Mouse (Mus musculus) midbrain, postnatal 0 days (tissue): ENCODE results near the gene Acap1. TPM values are rescaled to one million over a fixed set of nuclear protein-coding genes. Genes with fewer than 3 reads are reported as not detected.

ENCODE experiments used
- ATAC-seq: fragments of 200-750 bp; cut with Nextera tagmentation; 2 replicates; pipeline ENCODE4 v1.8.0; 2017; ENCODE audit warnings: moderate number of reproducible peaks, mild to moderate bottlenecking, moderate TSS enrichment, moderate library complexity; ENCODE audit not compliant: low FRiP score
- DNase-seq: peaks from one replicate; pipeline ENCODE4 v3.0.0-alpha.2; 2015; ENCODE audit warnings: low spot score
- H3K27ac ChIP-seq: fragments of 300-500 bp; sonication (generic); 2 replicates; pipeline ENCODE4 v1.5.1; 2014; ENCODE audit warnings: low read depth, mild to moderate bottlenecking, low read length, mixed read lengths
- H3K27me3 ChIP-seq: fragments of 300-500 bp; sonication (generic); 2 replicates; pipeline ENCODE4 v1.6.1; 2014; ENCODE audit warnings: low read length, control low read depth, mixed read lengths; ENCODE audit not compliant: insufficient read depth
- H3K36me3 ChIP-seq: fragments of 300-500 bp; sonication (generic); 2 replicates; pipeline ENCODE4 v1.6.1; 2014; ENCODE audit warnings: low read length, control low read depth, mixed read lengths; ENCODE audit not compliant: insufficient read depth
- H3K4me1 ChIP-seq: fragments of 300-500 bp; sonication (generic); 2 replicates; pipeline ENCODE4 v1.6.1; 2014; ENCODE audit warnings: mild to moderate bottlenecking, control low read depth, antibody characterized with exemption, low read length, mixed read lengths; ENCODE audit not compliant: insufficient read depth
- H3K4me2 ChIP-seq: fragments of 300-500 bp; sonication (generic); 2 replicates; pipeline ENCODE4 v1.6.1; 2014; ENCODE audit warnings: low read depth, mild to moderate bottlenecking, low read length, mixed read lengths; ENCODE audit not compliant: poor library complexity, severe bottlenecking
- H3K4me3 ChIP-seq: fragments of 300-500 bp; sonication (generic); 2 replicates; pipeline ENCODE4 v1.5.1; 2014; ENCODE audit warnings: low read depth, mild to moderate bottlenecking, low read length, moderate library complexity
- H3K9ac ChIP-seq: fragments of 300-500 bp; sonication (generic); replicated peaks from 2 replicates; pipeline ENCODE4 v1.6.1; 2014; ENCODE audit warnings: mild to moderate bottlenecking, low read length, moderate library complexity, mixed read lengths; ENCODE audit not compliant: poor library complexity, severe bottlenecking
- H3K9me3 ChIP-seq: fragments of 300-500 bp; sonication (generic); 2 replicates; pipeline ENCODE4 v1.6.1; 2016; ENCODE audit warnings: low read length, control low read depth
- CTCF ChIP-seq: IDR thresholded peaks from 2 replicates; pipeline ENCODE4 v1.5.1; 2016; ENCODE audit warnings: antibody characterized with exemption, mild to moderate bottlenecking
- WGBS: fragments of 180-500 bp; shearing (Covaris S2); extraction: QIAGEN DNeasy Blood & Tissue Kit; methylation state at CpG from one replicate; pipeline ENCODE4 v1.1.7; 2014; 5-methylcytosine and 5-hydroxymethylcytosine counted together
- polyA plus RNA-seq: library from polyadenylated mRNA; unstranded; fragments of >200 nt; fragmentation: Nextera tagmentation; extraction: Ambion mirVana; gene quantifications from 2 replicates; pipeline ENCODE4 v1.2.1, GENCODE M21; 2015
- total RNA-seq: library from RNA; depleted of rRNA; stranded (reverse); fragments of >200 nt; gene quantifications from 2 replicates; pipeline ENCODE4 v1.2.3, GENCODE M21; 2014

The Acap1 gene
- total and polyA plus RNA-seq, 2 experiments from 2014 or later, result 0.14 TPM; not detected in 1

- Histone ChIP-seq H3K4me2 (no peak overlapping the region), H3K4me1 (no peaks in the 10 kb centered on the region), H3K4me3 (no peak overlapping the region), H3K27ac (no peak overlapping the region), H3K27me3 (no peaks in the 10 kb centered on the region), H3K9ac (no peak overlapping the region), H3K9me3 (no peaks in the 10 kb centered on the region), H3K36me3 (no peaks in the 10 kb centered on the region)
- no peak for DNase-seq
- TF ChIP-seq CTCF, result peak; percentile 17; the same call in 1 of the 2 replicates
- WGBS, result 92% methylated on average over 2 of the region's 2 CpGs
- ATAC-seq, result no peak
Measured at GRCm38 (mm10) chr11:69927501-69927900, 32.2 kb upstream of the Acap1 start.

- H3K4me3 ChIP-seq, result no peak overlapping the region; the same call in 1 of the 2 replicates
Measured at GRCm38 (mm10) chr11:69922796-69923195, 27.5 kb upstream of the Acap1 start.

GRCm38 (mm10) chr11:69922012-69922756 is 26.8 kb upstream of the Acap1 start:
- Histone ChIP-seq H3K4me1 (peaks cover 5% of the 10 kb centered on the region), H3K4me3 (peak overlapping the region; percentile 44), H3K9me3 (no peaks in the 10 kb centered on the region), H3K36me3 (peaks cover 11% of the 10 kb centered on the region), H3K4me2 (peak overlapping the region; percentile 51), H3K27me3 (no peaks in the 10 kb centered on the region), H3K9ac (no peak overlapping the region; the same call in 1 of the 2 replicates), H3K27ac (peak overlapping the region; percentile 84)
- no peak; the same call in 1 of the 2 replicates for TF ChIP-seq CTCF
- 1% methylated on average over 12 of the region's 12 CpGs for WGBS
- ATAC-seq, result no peak
- DNase-seq, result no peak

More at GRCm38 (mm10) chr11:69922796-69923195, 27.5 kb upstream of the Acap1 start:
- Histone ChIP-seq H3K36me3 (peaks cover 6% of the 10 kb centered on the region), H3K4me1 (peaks cover 5% of the 10 kb centered on the region), H3K4me2 (no peak overlapping the region), H3K27ac (0 out of 2 replicates have a peak overlapping the region, but pooled peaks have one; percentile 84), H3K27me3 (no peaks in the 10 kb centered on the region), H3K9ac (no peak overlapping the region), H3K9me3 (no peaks in the 10 kb centered on the region)
- no peak for DNase-seq
- 69% methylated on average over 3 of the region's 3 CpGs for WGBS
- no peak for ATAC-seq
- TF ChIP-seq CTCF, result no peak

GRCm38 (mm10) chr11:69921114-69922011 is 26.0 kb upstream of the Acap1 start, which contains the start of gene Eif5a:
Eif5a (minus strand) TSS chr11:69921958.
- peak within 1 kb of the TSS; percentile 94 for H3K27ac ChIP-seq
- H3K4me2 ChIP-seq, result peak within 1 kb of the TSS; percentile 98
- no peaks in the 10 kb centered on the region for H3K27me3 ChIP-seq
- peak within 1 kb of the TSS; percentile 98 for H3K9ac ChIP-seq
- TF ChIP-seq CTCF, result peak; percentile 83
- peaks cover 5% of the 10 kb centered on the region for H3K4me1 ChIP-seq
- peak within 1 kb of the TSS; percentile 88 for H3K4me3 ChIP-seq
- DNase-seq, result peak; percentile 100
- under 1% methylated on average over 77 of the region's 78 CpGs for WGBS
- peak; percentile 98 for ATAC-seq
- H3K9me3 ChIP-seq, result no peaks in the 10 kb centered on the region
- peaks cover 14% of the 10 kb centered on the region for H3K36me3 ChIP-seq

GRCm38 (mm10) chr11:69920266-69921031 is 25.1 kb upstream of the Acap1 start:
- Histone ChIP-seq H3K9ac (peak overlapping the region; percentile 98), H3K4me1 (peaks cover 5% of the 10 kb centered on the region), H3K4me2 (peak overlapping the region; percentile 98), H3K36me3 (peaks cover 21% of the 10 kb centered on the region), H3K27me3 (no peaks in the 10 kb centered on the region), H3K4me3 (peak overlapping the region; percentile 88), H3K27ac (peak overlapping the region; percentile 94), H3K9me3 (no peaks in the 10 kb centered on the region)
- ATAC-seq (no peak; the same call in 1 of the 2 replicates), DNase-seq (peak; percentile 15)
- under 1% methylated on average over 48 of the region's 65 CpGs for WGBS
- TF ChIP-seq CTCF, result no peak
